Mouse (Mus musculus): Measurements from ENCODE around the gene 9930111J21Rik2. TPM values are rescaled to one million over a fixed set of nuclear protein-coding genes. Genes with fewer than 3 reads are reported as not detected.
"Not testable (repeated sequence)": the region's sequence is repeated elsewhere in the genome, so short reads cannot be mapped to it uniquely, and the experiment has no call there.

9930111J21Rik2 gene
- total RNA-seq (2014; rRNA removed) = 0.78 and 1.7 TPM in 2 replicates
- 0.16 and 0.49 TPM in 2 replicates for polyA plus RNA-seq (2015; fragmentation: Nextera tagmentation; extraction: Ambion mirVana)

- ATAC-seq; DNase-seq (ENCODE audit: low spot score); H3K4me2 ChIP-seq (ENCODE audit: low read depth, low read length); H3K36me3 ChIP-seq (ENCODE audit: insufficient read depth, low read length); H3K4me3 ChIP-seq (ENCODE audit: low read length); H3K27me3 ChIP-seq (ENCODE audit: insufficient read depth, low read length); H3K9me3 ChIP-seq (ENCODE audit: low read length); H3K9ac ChIP-seq (replicated peaks; ENCODE audit: low read length); H3K4me1 ChIP-seq (ENCODE audit: insufficient read depth, low read length); H3K27ac ChIP-seq: not testable (repeated sequence)
- 100% methylated on average over 1 of the region's 6 CpGs for WGBS
Measured at GRCm38 (mm10) chr11:49051093-49051891, at the start of gene 9930111J21Rik2. 9930111J21Rik2 (minus strand) TSS chr11:49051242.

- Histone ChIP-seq H3K9me3 (ENCODE audit: low read length) (no peaks in the 10 kb centered on the region), H3K4me2 (ENCODE audit: low read depth, low read length) (no peak overlapping the region), H3K27ac (no peak overlapping the region), H3K4me1 (ENCODE audit: insufficient read depth, low read length) (no peaks in the 10 kb centered on the region), H3K36me3 (ENCODE audit: insufficient read depth, low read length) (no peaks in the 10 kb centered on the region), H3K27me3 (ENCODE audit: insufficient read depth, low read length) (no peaks in the 10 kb centered on the region), H3K9ac (replicated peaks; ENCODE audit: low read length) (no peak overlapping the region), H3K4me3 (ENCODE audit: low read length) (no peak overlapping the region)
- no peak for TF ChIP-seq CTCF (IDR thresholded peaks at IDR 0.05; ENCODE audit: low read depth)
- WGBS = 83% methylated on average over 3 of the region's 3 CpGs
- ATAC-seq (no peak), DNase-seq (ENCODE audit: low spot score) (no peak)
Measured at GRCm38 (mm10) chr11:49100409-49100808, 49.4 kb upstream of the 9930111J21Rik2 start.

- WGBS = 84% methylated on average over 4 of the region's 4 CpGs
- no peak for TF ChIP-seq CTCF (IDR thresholded peaks at IDR 0.05; ENCODE audit: low read depth)
- H3K27me3 ChIP-seq (ENCODE audit: insufficient read depth, low read length) = no peaks in the 10 kb centered on the region
- no peaks in the 10 kb centered on the region for H3K4me1 ChIP-seq (ENCODE audit: insufficient read depth, low read length)
- H3K4me2 ChIP-seq (ENCODE audit: low read depth, low read length) = no peak overlapping the region
- DNase-seq (ENCODE audit: low spot score) (no peak), ATAC-seq (no peak)
- H3K4me3 ChIP-seq (ENCODE audit: low read length) = no peak overlapping the region
- H3K9ac ChIP-seq (replicated peaks; ENCODE audit: low read length) = no peak overlapping the region
- no peaks in the 10 kb centered on the region for H3K36me3 ChIP-seq (ENCODE audit: insufficient read depth, low read length)
- H3K9me3 ChIP-seq (ENCODE audit: low read length) = no peaks in the 10 kb centered on the region
- no peak overlapping the region for H3K27ac ChIP-seq
Measured at GRCm38 (mm10) chr11:49095367-49095766, 44.3 kb upstream of the 9930111J21Rik2 start.

- Histone ChIP-seq H3K9ac (replicated peaks; ENCODE audit: low read length) (no peak overlapping the region), H3K9me3 (ENCODE audit: low read length) (no peaks in the 10 kb centered on the region), H3K36me3 (ENCODE audit: insufficient read depth, low read length) (no peaks in the 10 kb centered on the region), H3K27ac (no peak overlapping the region), H3K4me3 (ENCODE audit: low read length) (no peak overlapping the region), H3K4me2 (ENCODE audit: low read depth, low read length) (no peak overlapping the region), H3K4me1 (ENCODE audit: insufficient read depth, low read length) (no peaks in the 10 kb centered on the region), H3K27me3 (ENCODE audit: insufficient read depth, low read length) (no peaks in the 10 kb centered on the region)
- DNase-seq (ENCODE audit: low spot score) (no peak), ATAC-seq (no peak)
- 90% methylated on average over 6 of the region's 6 CpGs for WGBS
- TF ChIP-seq CTCF (IDR thresholded peaks at IDR 0.05; ENCODE audit: low read depth) = no peak
Measured at GRCm38 (mm10) chr11:49093861-49094660, 43.0 kb upstream of the 9930111J21Rik2 start.

GRCm38 (mm10) chr11:49092786-49093185 lies 41.7 kb upstream of the 9930111J21Rik2 start:
- no peak for ATAC-seq
- DNase-seq (ENCODE audit: low spot score) = no peak
- Histone ChIP-seq H3K36me3 (ENCODE audit: insufficient read depth, low read length) (no peaks in the 10 kb centered on the region), H3K4me1 (ENCODE audit: insufficient read depth, low read length) (no peaks in the 10 kb centered on the region), H3K4me3 (ENCODE audit: low read length) (no peak overlapping the region), H3K4me2 (ENCODE audit: low read depth, low read length) (no peak overlapping the region), H3K9me3 (ENCODE audit: low read length) (no peaks in the 10 kb centered on the region), H3K27me3 (ENCODE audit: insufficient read depth, low read length) (no peaks in the 10 kb centered on the region), H3K9ac (replicated peaks; ENCODE audit: low read length) (no peak overlapping the region), H3K27ac (no peak overlapping the region)
- TF ChIP-seq CTCF (IDR thresholded peaks at IDR 0.05; ENCODE audit: low read depth) = no peak
- WGBS = 92% methylated on average over 2 of the region's 2 CpGs

- H3K4me2 ChIP-seq (ENCODE audit: low read depth, low read length) = no peak overlapping the region
- H3K27me3 ChIP-seq (ENCODE audit: insufficient read depth, low read length) = no peaks in the 10 kb centered on the region
- no peaks in the 10 kb centered on the region for H3K9me3 ChIP-seq (ENCODE audit: low read length)
- no peak overlapping the region for H3K4me3 ChIP-seq (ENCODE audit: low read length)
- WGBS = 100% methylated on average over 1 of the region's 1 CpGs
- no peak for DNase-seq (ENCODE audit: low spot score)
- no peak overlapping the region for H3K27ac ChIP-seq
- H3K36me3 ChIP-seq (ENCODE audit: insufficient read depth, low read length) = no peaks in the 10 kb centered on the region
- no peak for TF ChIP-seq CTCF (IDR thresholded peaks at IDR 0.05; ENCODE audit: low read depth)
- no peak for ATAC-seq
- no peak overlapping the region for H3K9ac ChIP-seq (replicated peaks; ENCODE audit: low read length)
- no peaks in the 10 kb centered on the region for H3K4me1 ChIP-seq (ENCODE audit: insufficient read depth, low read length)
Measured at GRCm38 (mm10) chr11:49092053-49092586, 41.1 kb upstream of the 9930111J21Rik2 start.

Measured in hindbrain, postnatal 0 days (tissue).